Mouse (Mus musculus): ENCODE data around the gene Krt77. TPM values are rescaled to one million over a fixed set of nuclear protein-coding genes. Genes with fewer than 3 reads are reported as not detected.

The Krt77 gene
- polyA plus RNA-seq (2015; fragmentation: Nextera tagmentation; extraction: Ambion mirVana) = 0.07 TPM in 2 replicates

GRCm38 (mm10) chr15:101869431-101869830 lies at the start of gene Krt77:
Gene Krt77 (minus strand): TSS chr15:101869705.
- H3K27me3 ChIP-seq (ENCODE audit: control insufficient read depth, insufficient read depth, low read length) = no peaks in the 10 kb centered on the region; the same call in 1 of the 2 replicates
- H3K4me3 ChIP-seq (ENCODE audit: low read length) = no peak within 1 kb of the TSS
- no peak within 1 kb of the TSS for H3K9ac ChIP-seq (ENCODE audit: low read length)
- 36% methylated on average over 6 of the region's 6 CpGs for WGBS
- no peaks in the 10 kb centered on the region for H3K36me3 ChIP-seq (ENCODE audit: control insufficient read depth, insufficient read depth)
- no peak within 1 kb of the TSS for H3K4me2 ChIP-seq (ENCODE audit: low read depth, low read length)
- no peak within 1 kb of the TSS for H3K27ac ChIP-seq (ENCODE audit: low read length)
- no peak for ATAC-seq (replicated peaks; ENCODE audit: extremely low read depth, insufficient read depth, low FRiP score)
- no peaks in the 10 kb centered on the region for H3K9me3 ChIP-seq (replicated peaks; ENCODE audit: control insufficient read depth, low read length)
- H3K4me1 ChIP-seq (ENCODE audit: control insufficient read depth, insufficient read depth, low read length) = no peaks in the 10 kb centered on the region

GRCm38 (mm10) chr15:101916072-101916471 lies 46.6 kb upstream of the Krt77 start:
- WGBS = 61% methylated on average over 2 of the region's 2 CpGs
- no peak for ATAC-seq (replicated peaks; ENCODE audit: extremely low read depth, insufficient read depth, low FRiP score)

GRCm38 (mm10) chr15:101904849-101905248 lies 35.3 kb upstream of the Krt77 start:
- no peak overlapping the region for H3K4me3 ChIP-seq (ENCODE audit: low read length)
- no peaks in the 10 kb centered on the region for H3K36me3 ChIP-seq (ENCODE audit: control insufficient read depth, insufficient read depth)
- no peak overlapping the region for H3K27ac ChIP-seq (ENCODE audit: low read length)
- no peak overlapping the region for H3K9ac ChIP-seq (ENCODE audit: low read length)
- no peak overlapping the region for H3K4me2 ChIP-seq (ENCODE audit: low read depth, low read length)
- no peaks in the 10 kb centered on the region for H3K4me1 ChIP-seq (ENCODE audit: control insufficient read depth, insufficient read depth, low read length)
- 70% methylated on average over 5 of the region's 5 CpGs for WGBS
- H3K27me3 ChIP-seq (ENCODE audit: control insufficient read depth, insufficient read depth, low read length) = no peaks in the 10 kb centered on the region
- H3K9me3 ChIP-seq (replicated peaks; ENCODE audit: control insufficient read depth, low read length) = no peaks in the 10 kb centered on the region
- ATAC-seq (replicated peaks; ENCODE audit: extremely low read depth, insufficient read depth, low FRiP score) = no peak

More at GRCm38 (mm10) chr15:101916072-101916471, 46.6 kb upstream of the Krt77 start:
- H3K9me3 ChIP-seq (replicated peaks; ENCODE audit: control insufficient read depth, low read length) = no peaks in the 10 kb centered on the region
- no peak overlapping the region for H3K4me2 ChIP-seq (ENCODE audit: low read depth, low read length)
- no peak overlapping the region for H3K27ac ChIP-seq (ENCODE audit: low read length)
- no peaks in the 10 kb centered on the region for H3K27me3 ChIP-seq (ENCODE audit: control insufficient read depth, insufficient read depth, low read length)
- no peaks in the 10 kb centered on the region for H3K36me3 ChIP-seq (ENCODE audit: control insufficient read depth, insufficient read depth)
- H3K4me1 ChIP-seq (ENCODE audit: control insufficient read depth, insufficient read depth, low read length) = no peaks in the 10 kb centered on the region
- no peak overlapping the region for H3K9ac ChIP-seq (ENCODE audit: low read length)
- no peak overlapping the region for H3K4me3 ChIP-seq (ENCODE audit: low read length)

- no peaks in the 10 kb centered on the region for H3K27me3 ChIP-seq (ENCODE audit: control insufficient read depth, insufficient read depth, low read length)
- H3K9ac ChIP-seq (ENCODE audit: low read length) = no peak overlapping the region
- no peak for ATAC-seq (replicated peaks; ENCODE audit: extremely low read depth, insufficient read depth, low FRiP score)
- no peak overlapping the region for H3K4me2 ChIP-seq (ENCODE audit: low read depth, low read length)
- H3K4me1 ChIP-seq (ENCODE audit: control insufficient read depth, insufficient read depth, low read length) = no peaks in the 10 kb centered on the region
- no peaks in the 10 kb centered on the region for H3K36me3 ChIP-seq (ENCODE audit: control insufficient read depth, insufficient read depth)
- WGBS = 45% methylated on average over 12 of the region's 12 CpGs
- H3K4me3 ChIP-seq (ENCODE audit: low read length) = no peak overlapping the region
- no peaks in the 10 kb centered on the region for H3K9me3 ChIP-seq (replicated peaks; ENCODE audit: control insufficient read depth, low read length)
- H3K27ac ChIP-seq (ENCODE audit: low read length) = no peak overlapping the region
Observed at GRCm38 (mm10) chr15:101902171-101903149, 33.0 kb upstream of the Krt77 start.

GRCm38 (mm10) chr15:101895216-101895615 lies 25.7 kb upstream of the Krt77 start:
- Histone ChIP-seq H3K4me3 (ENCODE audit: low read length) (no peak overlapping the region), H3K27ac (ENCODE audit: low read length) (no peak overlapping the region), H3K9ac (ENCODE audit: low read length) (no peak overlapping the region), H3K4me1 (ENCODE audit: control insufficient read depth, insufficient read depth, low read length) (no peaks in the 10 kb centered on the region), H3K36me3 (ENCODE audit: control insufficient read depth, insufficient read depth) (no peaks in the 10 kb centered on the region), H3K27me3 (ENCODE audit: control insufficient read depth, insufficient read depth, low read length) (no peaks in the 10 kb centered on the region), H3K4me2 (ENCODE audit: low read depth, low read length) (no peak overlapping the region), H3K9me3 (replicated peaks; ENCODE audit: control insufficient read depth, low read length) (no peaks in the 10 kb centered on the region)
- ATAC-seq (replicated peaks; ENCODE audit: extremely low read depth, insufficient read depth, low FRiP score) = no peak
- 90% methylated on average over 4 of the region's 4 CpGs for WGBS

- ATAC-seq (replicated peaks; ENCODE audit: extremely low read depth, insufficient read depth, low FRiP score) = no peak
- H3K4me2 ChIP-seq (ENCODE audit: low read depth, low read length) = no peak within 1 kb of the TSS
- no peak within 1 kb of the TSS for H3K27ac ChIP-seq (ENCODE audit: low read length)
- no peaks in the 10 kb centered on the region for H3K9me3 ChIP-seq (replicated peaks; ENCODE audit: control insufficient read depth, low read length)
- H3K4me3 ChIP-seq (ENCODE audit: low read length) = no peak within 1 kb of the TSS
- H3K36me3 ChIP-seq (ENCODE audit: control insufficient read depth, insufficient read depth) = no peaks in the 10 kb centered on the region
- WGBS = 49% methylated on average over 4 of the region's 4 CpGs
- 0 out of 2 replicates have a peak, but pooled peaks cover 2% of the 10 kb centered on the region for H3K4me1 ChIP-seq (ENCODE audit: control insufficient read depth, insufficient read depth, low read length)
- no peak within 1 kb of the TSS for H3K9ac ChIP-seq (ENCODE audit: low read length)
- H3K27me3 ChIP-seq (ENCODE audit: control insufficient read depth, insufficient read depth, low read length) = no peaks in the 10 kb centered on the region
Observed at GRCm38 (mm10) chr15:101892820-101893219, 23.3 kb upstream of the Krt77 start, which contains the start of gene Krt76. Gene Krt76 (minus strand): TSS chr15:101892920.

- no peak overlapping the region for H3K4me3 ChIP-seq (ENCODE audit: low read length)
- H3K9me3 ChIP-seq (replicated peaks; ENCODE audit: control insufficient read depth, low read length) = no peaks in the 10 kb centered on the region
- WGBS = 21% methylated on average over 11 of the region's 11 CpGs
- no peaks in the 10 kb centered on the region for H3K36me3 ChIP-seq (ENCODE audit: control insufficient read depth, insufficient read depth)
- no peak overlapping the region for H3K27ac ChIP-seq (ENCODE audit: low read length)
- H3K4me2 ChIP-seq (ENCODE audit: low read depth, low read length) = no peak overlapping the region
- H3K27me3 ChIP-seq (ENCODE audit: control insufficient read depth, insufficient read depth, low read length) = peaks cover 4% of the 10 kb centered on the region
- no peak for ATAC-seq (replicated peaks; ENCODE audit: extremely low read depth, insufficient read depth, low FRiP score)
- no peaks in the 10 kb centered on the region for H3K4me1 ChIP-seq (ENCODE audit: control insufficient read depth, insufficient read depth, low read length)
- H3K9ac ChIP-seq (ENCODE audit: low read length) = no peak overlapping the region
Observed at GRCm38 (mm10) chr15:101879776-101880175, 10.3 kb upstream of the Krt77 start.

GRCm38 (mm10) chr15:101878041-101878440 lies 8.5 kb upstream of the Krt77 start:
- Histone ChIP-seq H3K9me3 (replicated peaks; ENCODE audit: control insufficient read depth, low read length) (no peaks in the 10 kb centered on the region), H3K4me3 (ENCODE audit: low read length) (no peak overlapping the region), H3K27me3 (ENCODE audit: control insufficient read depth, insufficient read depth, low read length) (peaks cover 4% of the 10 kb centered on the region), H3K27ac (ENCODE audit: low read length) (no peak overlapping the region), H3K4me2 (ENCODE audit: low read depth, low read length) (no peak overlapping the region), H3K36me3 (ENCODE audit: control insufficient read depth, insufficient read depth) (no peaks in the 10 kb centered on the region), H3K4me1 (ENCODE audit: control insufficient read depth, insufficient read depth, low read length) (no peaks in the 10 kb centered on the region), H3K9ac (ENCODE audit: low read length) (no peak overlapping the region)
- no peak for ATAC-seq (replicated peaks; ENCODE audit: extremely low read depth, insufficient read depth, low FRiP score)
- whole genome bisulfite sequencing = 43% methylated on average over 2 of the region's 2 CpGs

GRCm38 (mm10) chr15:101874383-101874782 lies 4.9 kb upstream of the Krt77 start:
- H3K4me2 ChIP-seq (ENCODE audit: low read depth, low read length) = no peak overlapping the region
- no peaks in the 10 kb centered on the region for H3K36me3 ChIP-seq (ENCODE audit: control insufficient read depth, insufficient read depth)
- no peak for ATAC-seq (replicated peaks; ENCODE audit: extremely low read depth, insufficient read depth, low FRiP score)
- H3K9me3 ChIP-seq (replicated peaks; ENCODE audit: control insufficient read depth, low read length) = no peaks in the 10 kb centered on the region
- H3K9ac ChIP-seq (ENCODE audit: low read length) = no peak overlapping the region
- 62% methylated on average over 1 of the region's 1 CpGs for WGBS
- H3K27me3 ChIP-seq (ENCODE audit: control insufficient read depth, insufficient read depth, low read length) = no peaks in the 10 kb centered on the region; the same call in 1 of the 2 replicates
- H3K4me1 ChIP-seq (ENCODE audit: control insufficient read depth, insufficient read depth, low read length) = no peaks in the 10 kb centered on the region
- H3K4me3 ChIP-seq (ENCODE audit: low read length) = no peak overlapping the region
- no peak overlapping the region for H3K27ac ChIP-seq (ENCODE audit: low read length)

Measured in heart, embryonic 16.5 days (tissue).